Mouse (Mus musculus) embryonic facial prominence, embryonic 11.5 days (tissue): ENCODE measurements at regions not wholly inside any gene's neighbourhood (a gene's known extent, or its start where the extent isn't known, plus 50 kb on each side); places are given as distances from the start of the nearest gene placed in this dataset.

Source experiments
- ATAC-seq: fragments of 200-750 bp; cut with Nextera tagmentation; replicated peaks from 2 replicates; pipeline ENCODE4 v1.8.0; 2017; ENCODE audit warnings: low read depth; ENCODE audit not compliant: insufficient number of reproducible peaks, low FRiP score, low TSS enrichment
- DNase-seq: peaks from one replicate; pipeline ENCODE4 v3.0.0-alpha.2; 2015; ENCODE audit warnings: low spot score
- H3K27ac ChIP-seq: fragments of 300-500 bp; sonication (generic); replicated peaks from 2 replicates; pipeline ENCODE4 v1.5.1; 2014; ENCODE audit warnings: mild to moderate bottlenecking, low read depth, low read length, control low read depth
- H3K27me3 ChIP-seq: fragments of 300-500 bp; sonication (generic); 2 replicates; pipeline ENCODE4 v1.6.1; 2014; ENCODE audit warnings: mild to moderate bottlenecking, low read length, moderate library complexity, mixed read lengths; ENCODE audit not compliant: control insufficient read depth, insufficient read depth
- H3K36me3 ChIP-seq: fragments of 300-500 bp; sonication (generic); replicated peaks from 2 replicates; pipeline ENCODE4 v1.6.1; 2014; ENCODE audit warnings: low read depth, mild to moderate bottlenecking, low read length, moderate library complexity, mixed read lengths; ENCODE audit not compliant: control insufficient read depth, insufficient read depth
- H3K4me1 ChIP-seq: fragments of 300-500 bp; sonication (generic); 2 replicates; pipeline ENCODE4 v1.6.1; 2014; ENCODE audit warnings: low read length, mixed read lengths; ENCODE audit not compliant: control insufficient read depth, insufficient read depth
- H3K4me2 ChIP-seq: fragments of 300-500 bp; sonication (generic); 2 replicates; pipeline ENCODE4 v1.6.1; 2014; ENCODE audit warnings: low read depth, mild to moderate bottlenecking, control low read depth, low read length, moderate library complexity
- H3K4me3 ChIP-seq: fragments of 300-500 bp; sonication (generic); 2 replicates; pipeline ENCODE4 v1.5.1; 2014; ENCODE audit warnings: low read depth, low read length, control low read depth
- H3K9ac ChIP-seq: fragments of 300-500 bp; sonication (generic); replicated peaks from 2 replicates; pipeline ENCODE4 v1.6.1; 2014; ENCODE audit warnings: mild to moderate bottlenecking, control low read depth, low read length
- H3K9me3 ChIP-seq: fragments of 300-500 bp; sonication (generic); replicated peaks from 2 replicates; pipeline ENCODE4 v1.6.1; 2016; ENCODE audit warnings: mild to moderate bottlenecking, low read length, inconsistent platforms, mixed read lengths; ENCODE audit not compliant: control insufficient read depth
- WGBS: fragments of 180-500 bp; shearing (Covaris S2); extraction: QIAGEN DNeasy Blood & Tissue Kit; methylation state at CpG from one replicate; pipeline ENCODE4 v1.1.7; 2014; 5-methylcytosine and 5-hydroxymethylcytosine counted together

DNA sequence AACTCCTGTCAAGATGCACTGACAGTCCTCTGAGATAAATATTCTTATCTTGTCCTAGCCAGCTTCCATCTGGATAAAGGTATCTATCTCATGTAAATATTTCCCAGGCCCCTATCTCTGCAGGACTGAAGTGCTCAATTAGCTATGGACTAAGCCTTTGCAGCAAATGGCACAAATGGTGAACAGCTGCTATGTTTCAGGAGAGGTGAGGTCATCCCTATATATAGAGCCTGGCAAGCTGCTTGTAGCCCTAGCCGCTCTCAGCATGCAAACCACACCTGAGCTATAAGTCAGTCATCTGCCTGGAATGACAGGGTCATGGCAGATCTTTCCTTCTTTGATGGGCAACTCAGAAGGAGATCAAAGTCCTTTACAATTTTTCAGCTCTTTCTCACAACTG is 294.9 kb upstream of the Agtr1b start:
- Histone ChIP-seq H3K4me1 (no peaks in the 10 kb centered on the region), H3K9ac (no peak overlapping the region), H3K27me3 (no peaks in the 10 kb centered on the region), H3K9me3 (no peaks in the 10 kb centered on the region), H3K27ac (no peak overlapping the region), H3K36me3 (no peaks in the 10 kb centered on the region), H3K4me2 (no peak overlapping the region), H3K4me3 (no peak overlapping the region)
- DNase-seq (peak; percentile 39), ATAC-seq (0 out of 2 replicates have a peak, but pooled peaks have one; percentile 72)
- 45% methylated on average over 1 of the region's 1 CpGs for WGBS

- DNase-seq (peak; percentile 57), ATAC-seq (no peak)
- 18% methylated on average over 1 of the region's 1 CpGs for WGBS
- Histone ChIP-seq H3K9me3 (no peaks in the 10 kb centered on the region), H3K36me3 (no peaks in the 10 kb centered on the region), H3K4me1 (no peaks in the 10 kb centered on the region), H3K4me2 (no peak overlapping the region), H3K9ac (no peak overlapping the region), H3K27ac (no peak overlapping the region), H3K27me3 (no peaks in the 10 kb centered on the region), H3K4me3 (no peak overlapping the region)
These were observed 288.4 kb upstream of the Agtr1b start for GRCm38 (mm10) chr3:20655345-20655744.
